Mouse (Mus musculus): ENCODE measurements around the gene AU022252.
A peak's percentile ranks its signal among the peaks of the same experiment; 100 is the strongest.

DNA sequence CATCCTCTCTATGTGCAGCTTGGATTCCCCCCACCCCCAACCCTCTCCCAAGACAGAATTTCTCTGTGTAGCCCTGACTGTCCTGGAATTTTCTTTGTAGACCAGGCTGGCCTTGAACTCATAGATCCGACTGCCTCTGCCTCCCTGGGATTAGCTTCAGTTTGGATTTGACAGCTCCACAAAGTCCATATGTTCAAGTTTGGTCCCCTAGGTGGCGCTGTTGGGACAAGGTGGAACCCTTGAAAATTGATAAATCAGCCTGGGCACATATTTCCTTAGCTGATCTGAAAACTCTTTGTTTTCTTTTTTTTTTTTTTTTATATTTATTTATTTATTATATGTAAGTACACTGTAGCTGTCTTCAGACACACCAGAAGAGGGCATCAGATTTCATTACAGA, 75.3 kb downstream of the AU022252 start:
- TF ChIP-seq CTCF (IDR thresholded peaks at IDR 0.05; ENCODE audit: low read depth) (peak; percentile 80), EP300 (IDR thresholded peaks at IDR 0.05; ENCODE audit: low read depth) (no peak)
